Comparison of ENCODE assay signal across 16 mouse cellular contexts in genomic region chr5:98692070-98692469, GRCm38 (mm10).
"Had no signal": no experiment of that assay in that cellular context is flagged by ENCODE, and none has a peak within 500 bp of the region (broad histone marks: within the 10 kb centered on the region; RNA-seq: fewer than 3 reads in every experiment).

No protein-coding gene starts in this region.

- H3K9ac ChIP-seq: kidney, embryonic 15.5 days; liver, embryonic 15.5 days; midbrain, embryonic 15.5 days; neural tube, embryonic 12.5 days; stomach, embryonic 15.5 days had no signal

- H3K4me1 ChIP-seq: kidney, embryonic 15.5 days; liver, embryonic 15.5 days; megakaryocyte, embryonic 14.5 days; midbrain, embryonic 15.5 days; neural tube, embryonic 12.5 days; stomach, embryonic 15.5 days had no signal

- H3K4me3 ChIP-seq: kidney, embryonic 15.5 days; left cerebral cortex, adult 2 months; limb, embryonic 10.5 days; liver, embryonic 15.5 days; megakaryocyte, embryonic 14.5 days; midbrain, embryonic 15.5 days; neural tube, embryonic 12.5 days; stomach, embryonic 15.5 days had no signal

- H3K27ac ChIP-seq: kidney, embryonic 15.5 days; left cerebral cortex, adult 2 months; limb, embryonic 10.5 days; liver, embryonic 15.5 days; midbrain, embryonic 15.5 days; neural tube, embryonic 12.5 days; stomach, embryonic 15.5 days had no signal

- ATAC-seq: midbrain, embryonic 15.5 days had no signal

- H3K36me3 ChIP-seq: kidney, embryonic 15.5 days; limb, embryonic 10.5 days; liver, embryonic 15.5 days; midbrain, embryonic 15.5 days; neural tube, embryonic 12.5 days; stomach, embryonic 15.5 days had no signal

- H3K27me3 ChIP-seq: kidney, embryonic 15.5 days; liver, embryonic 15.5 days; megakaryocyte, embryonic 14.5 days; midbrain, embryonic 15.5 days; neural tube, embryonic 12.5 days; stomach, embryonic 15.5 days had no signal

- H3K4me2 ChIP-seq: kidney, embryonic 15.5 days; liver, embryonic 11.5 days; liver, embryonic 15.5 days; midbrain, embryonic 11.5 days; midbrain, embryonic 15.5 days; neural tube, embryonic 12.5 days; stomach, embryonic 15.5 days had no signal

- DNase-seq: kidney, adult 18-20 months; kidney, postnatal 25 days; retina, postnatal 1 day; right cerebral cortex, postnatal 4 days; spleen, adult 18-20 months; thymus, postnatal 36 days had no signal

- H3K9me3 ChIP-seq: kidney, embryonic 15.5 days; limb, embryonic 10.5 days; liver, embryonic 15.5 days; midbrain, embryonic 15.5 days; stomach, embryonic 15.5 days had no signal
